Comparison of ENCODE assay signal across 7 mouse cellular contexts in the genomic region with DNA sequence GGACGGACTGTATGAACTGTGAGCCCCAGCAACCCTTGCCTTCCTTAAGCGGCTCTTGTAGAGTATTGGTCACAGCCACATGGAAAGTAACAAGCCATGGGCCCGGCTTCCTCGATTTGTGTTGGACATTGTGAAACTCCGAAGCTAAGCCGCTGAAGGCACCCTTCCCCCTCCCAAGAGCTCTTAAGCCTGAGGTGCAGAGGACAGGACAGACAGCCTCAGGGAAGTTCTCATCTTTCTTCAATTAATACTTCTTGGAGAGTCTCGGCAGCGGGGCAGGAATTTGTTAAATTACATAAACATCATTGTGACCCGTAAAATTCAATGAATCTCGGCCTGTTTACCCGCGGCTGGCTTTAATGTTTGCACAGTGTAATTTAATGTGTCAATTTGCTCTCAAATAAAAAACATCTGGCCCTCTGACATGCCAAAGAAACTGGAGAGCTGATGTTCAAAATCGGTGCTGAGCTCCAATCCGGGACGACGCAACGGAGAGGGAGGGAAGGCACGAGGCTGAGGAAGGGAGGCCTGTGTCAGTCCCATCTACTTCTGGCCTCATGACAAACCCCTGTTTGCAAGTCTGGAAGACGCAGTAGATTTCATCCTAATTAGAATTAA.
A peak's percentile ranks its signal among the peaks of the same experiment; 100 is the strongest.
DNase-seq lines count a peak whose midpoint lies in the region; ATAC-seq and TF ChIP-seq lines count a peak whose summit lies in the region.

No protein-coding gene starts in this region.

- no peak for DNase-seq in midbrain, embryonic 14.5 days
- peak; percentile 10 to 23 for DNase-seq in gastrocnemius, adult 8-10 months (ENCODE audit: low spot score in 2 of 2)
- peak; percentile 85 for DNase-seq in kidney, postnatal 0 days (ENCODE audit: low spot score)
- DNase-seq in ovary, postnatal 36 days (ENCODE audit: low spot score), result no peak
- DNase-seq in layer of hippocampus, postnatal 14 days (ENCODE audit: low spot score in 2 of 2), result no peak

- no peak overlapping the region for H3K4me3 ChIP-seq in midbrain, embryonic 13.5 days (replicated peaks)
- no peak overlapping the region for H3K4me3 ChIP-seq in midbrain, embryonic 14.5 days (replicated peaks; ENCODE audit: low read depth, low read length)
- H3K4me3 ChIP-seq in kidney, postnatal 0 days (replicated peaks; ENCODE audit: low read depth, low read length), result no peak overlapping the region
- no peak overlapping the region for H3K4me3 ChIP-seq in stomach, embryonic 14.5 days (ENCODE audit: low read depth, low read length)

- no peaks in the 10 kb centered on the region for H3K9me3 ChIP-seq in midbrain, embryonic 13.5 days
- no peaks in the 10 kb centered on the region for H3K9me3 ChIP-seq in midbrain, embryonic 14.5 days (ENCODE audit: control insufficient read depth, low read length)
- H3K9me3 ChIP-seq in kidney, postnatal 0 days (replicated peaks; ENCODE audit: low read length), result no peaks in the 10 kb centered on the region
- no peaks in the 10 kb centered on the region for H3K9me3 ChIP-seq in stomach, embryonic 14.5 days (ENCODE audit: control insufficient read depth, low read depth, low read length)

- peaks cover 6% of the 10 kb centered on the region; the same call in 1 of the 2 replicates for H3K27me3 ChIP-seq in midbrain, embryonic 13.5 days
- no peaks in the 10 kb centered on the region for H3K27me3 ChIP-seq in midbrain, embryonic 14.5 days (ENCODE audit: control insufficient read depth, insufficient read depth, low read length)
- H3K27me3 ChIP-seq in kidney, postnatal 0 days (ENCODE audit: insufficient read depth, low read length), result no peaks in the 10 kb centered on the region
- no peaks in the 10 kb centered on the region for H3K27me3 ChIP-seq in stomach, embryonic 14.5 days (ENCODE audit: control insufficient read depth, insufficient read depth, low read length)

- TF ChIP-seq CTCF in kidney, postnatal 0 days (IDR thresholded peaks at IDR 0.05; ENCODE audit: low read depth), result no peak

- ATAC-seq in midbrain, embryonic 13.5 days, result no peak
- ATAC-seq in midbrain, embryonic 14.5 days (ENCODE audit: low FRiP score, low TSS enrichment), result no peak
- no peak for ATAC-seq in kidney, postnatal 0 days (replicated peaks; ENCODE audit: low FRiP score, low read depth)
- 0 out of 2 replicates have a peak, but pooled peaks have one; percentile 14 for ATAC-seq in stomach, embryonic 14.5 days (ENCODE audit: insufficient number of reproducible peaks, insufficient read depth, low FRiP score, low read depth)

- H3K4me2 ChIP-seq in midbrain, embryonic 13.5 days (replicated peaks), result no peak overlapping the region
- H3K4me2 ChIP-seq in midbrain, embryonic 14.5 days (ENCODE audit: low read length), result no peak overlapping the region
- H3K4me2 ChIP-seq in kidney, postnatal 0 days (ENCODE audit: low read length), result no peak overlapping the region
- no peak overlapping the region for H3K4me2 ChIP-seq in stomach, embryonic 14.5 days (replicated peaks; ENCODE audit: low read depth, low read length)

- no peaks in the 10 kb centered on the region for H3K36me3 ChIP-seq in midbrain, embryonic 13.5 days
- H3K36me3 ChIP-seq in midbrain, embryonic 14.5 days (ENCODE audit: control insufficient read depth, insufficient read depth, low read length), result no peaks in the 10 kb centered on the region
- H3K36me3 ChIP-seq in kidney, postnatal 0 days (ENCODE audit: insufficient read depth, low read length), result no peaks in the 10 kb centered on the region
- no peaks in the 10 kb centered on the region for H3K36me3 ChIP-seq in stomach, embryonic 14.5 days (ENCODE audit: control insufficient read depth, insufficient read depth, low read length)

- 72% methylated on average over 19 of the region's 19 CpGs for WGBS in midbrain, embryonic 13.5 days
- 63% methylated on average over 19 of the region's 19 CpGs for WGBS in midbrain, embryonic 14.5 days
- WGBS in kidney, postnatal 0 days, result 31% methylated on average over 19 of the region's 19 CpGs
- 27% methylated on average over 19 of the region's 19 CpGs for WGBS in stomach, embryonic 14.5 days

- peak overlapping the region; percentile 20; the same call in 1 of the 2 replicates for H3K27ac ChIP-seq in midbrain, embryonic 13.5 days
- no peak overlapping the region for H3K27ac ChIP-seq in midbrain, embryonic 14.5 days (replicated peaks; ENCODE audit: low read depth, low read length)
- H3K27ac ChIP-seq in kidney, postnatal 0 days, result peak overlapping the region; percentile 55
- peak overlapping the region; percentile 92 for H3K27ac ChIP-seq in stomach, embryonic 14.5 days (ENCODE audit: low read length)

- H3K4me1 ChIP-seq in midbrain, embryonic 13.5 days (replicated peaks), result peaks cover 32% of the 10 kb centered on the region
- peaks cover 26% of the 10 kb centered on the region for H3K4me1 ChIP-seq in midbrain, embryonic 14.5 days (ENCODE audit: control insufficient read depth, insufficient read depth, low read length)
- peaks cover 4% of the 10 kb centered on the region; the same call in 1 of the 2 replicates for H3K4me1 ChIP-seq in kidney, postnatal 0 days (replicated peaks; ENCODE audit: insufficient read depth, low read length)
- peaks cover 38% of the 10 kb centered on the region for H3K4me1 ChIP-seq in stomach, embryonic 14.5 days (ENCODE audit: control insufficient read depth, insufficient read depth, low read length)

- H3K9ac ChIP-seq in midbrain, embryonic 13.5 days (replicated peaks), result no peak overlapping the region
- H3K9ac ChIP-seq in midbrain, embryonic 14.5 days (replicated peaks; ENCODE audit: low read length), result no peak overlapping the region
- H3K9ac ChIP-seq in kidney, postnatal 0 days (ENCODE audit: low read depth, low read length), result no peak overlapping the region
- no peak overlapping the region for H3K9ac ChIP-seq in stomach, embryonic 14.5 days (replicated peaks; ENCODE audit: low read depth, low read length)

Comparison
In these comparisons a context has a peak if more than half of its experiments do, and no peak if none do; other contexts are left out.
1. DNase-seq: peak in gastrocnemius, adult 8-10 months (2 of 2) and kidney, postnatal 0 days (single experiment); none in midbrain, embryonic 14.5 days (single experiment), ovary, postnatal 36 days (single experiment) and layer of hippocampus, postnatal 14 days (0 of 2).